Mouse (Mus musculus) spleen, postnatal 10 days (tissue): Measurements from ENCODE around the gene Socs2.

ENCODE experiments used
- DNase-seq, 2 experiments: peaks; one replicate each; pipeline ENCODE4 v3.0.0; 2021 to 2022; ENCODE audit warnings: low spot score in 2 of 2

Gene Socs2

GRCm38 (mm10) chr10:95354047-95354446 lies 62.9 kb downstream of the Socs2 start:
- no peak for DNase-seq

GRCm38 (mm10) chr10:95348457-95348856 lies 68.5 kb downstream of the Socs2 start:
- DNase-seq = no peak

GRCm38 (mm10) chr10:95347776-95348175 lies 69.2 kb downstream of the Socs2 start:
- no peak for DNase-seq

- DNase-seq = no peak
Measured at GRCm38 (mm10) chr10:95342833-95343590, 74.0 kb downstream of the Socs2 start.

GRCm38 (mm10) chr10:95340676-95341075 lies 76.3 kb downstream of the Socs2 start:
- no peak for DNase-seq

GRCm38 (mm10) chr10:95337589-95337988 lies 79.4 kb downstream of the Socs2 start:
- no peak for DNase-seq

GRCm38 (mm10) chr10:95336781-95337544 lies 80.0 kb downstream of the Socs2 start:
- no peak for DNase-seq
